In genomic region chr7:19607291-19607690, GRCm38 (mm10) we compare ENCODE assay signal across 14 mouse cellular contexts.
"Had no signal": no experiment of that assay in that cellular context is flagged by ENCODE, and none has a peak within 500 bp of the region (broad histone marks: within the 10 kb centered on the region; RNA-seq: fewer than 3 reads in every experiment).

No protein-coding gene starts in this region.

- H3K4me2 ChIP-seq: liver, embryonic 13.5 days; lung, embryonic 14.5 days; midbrain, embryonic 11.5 days; midbrain, embryonic 15.5 days; neural tube, embryonic 13.5 days had no signal

- H3K4me3 ChIP-seq: left cerebral cortex, adult 2 months; limb, embryonic 10.5 days; liver, embryonic 13.5 days; megakaryocyte, embryonic 14.5 days; midbrain, embryonic 15.5 days; neural tube, embryonic 13.5 days had no signal

- H3K36me3 ChIP-seq: midbrain, embryonic 15.5 days had no signal

- H3K27me3 ChIP-seq: liver, embryonic 13.5 days; megakaryocyte, embryonic 14.5 days; midbrain, embryonic 15.5 days; neural tube, embryonic 13.5 days had no signal

- H3K27ac ChIP-seq: left cerebral cortex, adult 2 months; limb, embryonic 10.5 days; liver, embryonic 13.5 days; macrophage; midbrain, embryonic 15.5 days; neural tube, embryonic 13.5 days had no signal

- DNase-seq: kidney, adult 18-20 months; kidney, postnatal 25 days; liver, embryonic 13.5 days; lung, embryonic 14.5 days; lung, postnatal 14 days; retina, postnatal 1 day; thymus, postnatal 4 days had no signal

- H3K9me3 ChIP-seq: limb, embryonic 10.5 days; liver, embryonic 13.5 days; megakaryocyte, embryonic 14.5 days; midbrain, embryonic 15.5 days; neural tube, embryonic 13.5 days had no signal

- ATAC-seq: midbrain, embryonic 15.5 days had no signal

- H3K9ac ChIP-seq: liver, embryonic 13.5 days; lung, embryonic 14.5 days; midbrain, embryonic 15.5 days; neural tube, embryonic 13.5 days had no signal
